Comparison of ENCODE assay signal across 7 mouse cellular contexts in genomic region chr9:77756076-77756475, GRCm38 (mm10). TPM values are rescaled to one million over a fixed set of nuclear protein-coding genes. Genes with fewer than 3 reads are reported as not detected.
DNase-seq lines count a peak whose midpoint lies in the region; ATAC-seq lines count a peak whose summit lies in the region.

No protein-coding gene starts in this region.

- H3K36me3 ChIP-seq in hindbrain, embryonic 11.5 days (ENCODE audit: control insufficient read depth, insufficient read depth, low read length): no peaks in the 10 kb centered on the region

- no peaks in the 10 kb centered on the region for H3K4me1 ChIP-seq in hindbrain, embryonic 11.5 days (replicated peaks; ENCODE audit: control insufficient read depth, insufficient read depth, low read length)

- 34% methylated on average over 9 of the region's 9 CpGs for WGBS in hindbrain, embryonic 11.5 days

- peak overlapping the region; percentile 57; the same call in 1 of the 2 replicates for H3K4me2 ChIP-seq in hindbrain, embryonic 11.5 days (replicated peaks; ENCODE audit: low read depth, low read length)

- peak overlapping the region; percentile 78; the same call in 1 of the 2 replicates for H3K4me3 ChIP-seq in hindbrain, embryonic 11.5 days (ENCODE audit: low read depth, low read length)

- no peaks in the 10 kb centered on the region for H3K27me3 ChIP-seq in hindbrain, embryonic 11.5 days (ENCODE audit: control insufficient read depth, insufficient read depth, low read length)

- H3K9ac ChIP-seq in hindbrain, embryonic 11.5 days (ENCODE audit: low read depth, low read length): no peak overlapping the region

- peak; percentile 8 for DNase-seq in thymus, postnatal 25 days
- no peak for DNase-seq in thymus, postnatal 14 days
- DNase-seq in hindbrain, embryonic 11.5 days (ENCODE audit: low spot score): peak; percentile 46
- no peak for DNase-seq in thymus, adult 18-20 months
- DNase-seq in urinary bladder, adult 2 months (ENCODE audit: low spot score): no peak

- H3K9me3 ChIP-seq in hindbrain, embryonic 11.5 days (ENCODE audit: control insufficient read depth, low read length): no peaks in the 10 kb centered on the region

- peak; percentile 54 for ATAC-seq in common myeloid progenitor, adult 5-6 weeks (replicated peaks; ENCODE audit: low read depth, poor library complexity, severe bottlenecking)
- no peak for ATAC-seq in hindbrain, embryonic 11.5 days (ENCODE audit: low FRiP score)
- peak; percentile 44 for ATAC-seq in megakaryocyte progenitor cell, adult 5-6 weeks (replicated peaks; ENCODE audit: poor library complexity)

- H3K27ac ChIP-seq in hindbrain, embryonic 11.5 days (ENCODE audit: low read depth, low read length): no peak overlapping the region

RNA-seq across cellular contexts. Expression of gene Gclc, which starts 1.7 kb away (rescaled TPM):
- total RNA-seq in common myeloid progenitor, adult 5-6 weeks (2017): 48.4 and 57.5 TPM in 2 replicates
- 19.5 and 22.6 TPM in 2 replicates for polyA plus RNA-seq in hindbrain, embryonic 11.5 days (2014; fragmentation: Nextera tagmentation; extraction: Ambion mirVana)
- 43.5 and 54.8 TPM in 2 replicates for total RNA-seq in megakaryocyte progenitor cell, adult 5-6 weeks (2015)
- total RNA-seq in megakaryocyte progenitor cell, adult 5-6 weeks (2017): 38.5 and 47.2 TPM in 2 replicates
- polyA plus RNA-seq in urinary bladder, adult 2 months (2012; rRNA removed): 56.6 and 67.4 TPM in 2 replicates

Comparison
In these comparisons a context has a peak if more than half of its experiments do, and no peak if none do; other contexts are left out.
1. DNase-seq: peak in thymus, postnatal 25 days (single experiment) and hindbrain, embryonic 11.5 days (single experiment); none in thymus, postnatal 14 days (single experiment), thymus, adult 18-20 months (0 of 2) and urinary bladder, adult 2 months (single experiment).